Mouse (Mus musculus) monocyte, adult 5-6 weeks (primary cell): ENCODE measurements around the gene Psapl1. TPM values are rescaled to one million over a fixed set of nuclear protein-coding genes. Genes with fewer than 3 reads are reported as not detected.
"Not testable (repeated sequence)": the region's sequence is repeated elsewhere in the genome, so short reads cannot be mapped to it uniquely, and the experiment has no call there.

Experiments used
- ATAC-seq: fragments of 153-309, 156-312 bp; replicated peaks from 2 replicates; pipeline ENCODE4 v1.8.0; 2017; ENCODE audit warnings: mild to moderate bottlenecking; ENCODE audit not compliant: low TSS enrichment, insufficient number of reproducible peaks, severe bottlenecking, poor library complexity, low FRiP score
- total RNA-seq: library from RNA; stranded (forward); fragments of 200-1000, 200-491, 200-594 nt; gene quantifications from 3 replicates; pipeline ENCODE4 v1.2.3, GENCODE M21; 2017

Psapl1 gene
- total RNA-seq, 1 experiment from 2014 or later = not detected

GRCm38 (mm10) chr5:36195436-36195835, 8.4 kb upstream of the Psapl1 start:
- ATAC-seq = no peak

GRCm38 (mm10) chr5:36199519-36199918, 4.3 kb upstream of the Psapl1 start:
- ATAC-seq = no peak

- no peak for ATAC-seq
Observed at GRCm38 (mm10) chr5:36202781-36203180, 1.0 kb upstream of the Psapl1 start.

- no peak for ATAC-seq
Observed at GRCm38 (mm10) chr5:36203421-36203820, 400 bp upstream of the Psapl1 start.

GRCm38 (mm10) chr5:36205397-36205796, 1.6 kb downstream of the Psapl1 start:
- ATAC-seq = no peak

- no peak for ATAC-seq
Observed at GRCm38 (mm10) chr5:36208803-36209202, 5.0 kb downstream of the Psapl1 start.

GRCm38 (mm10) chr5:36213310-36213709, 9.5 kb downstream of the Psapl1 start:
- no peak for ATAC-seq

GRCm38 (mm10) chr5:36220105-36220504, 16.3 kb downstream of the Psapl1 start:
- no peak for ATAC-seq

- ATAC-seq = no peak
Observed at GRCm38 (mm10) chr5:36220626-36221025, 16.8 kb downstream of the Psapl1 start.

GRCm38 (mm10) chr5:36223787-36224186, 20.0 kb downstream of the Psapl1 start:
- no peak for ATAC-seq

- no peak for ATAC-seq
Observed at GRCm38 (mm10) chr5:36225855-36226254, 22.0 kb downstream of the Psapl1 start.

GRCm38 (mm10) chr5:36226296-36226695, 22.5 kb downstream of the Psapl1 start:
- ATAC-seq = no peak

GRCm38 (mm10) chr5:36228405-36229370, 24.9 kb downstream of the Psapl1 start:
- no peak for ATAC-seq

GRCm38 (mm10) chr5:36230301-36230780, 26.5 kb downstream of the Psapl1 start:
- no peak for ATAC-seq

- ATAC-seq = not testable (repeated sequence)
Observed at GRCm38 (mm10) chr5:36237526-36237925, 33.7 kb downstream of the Psapl1 start.

GRCm38 (mm10) chr5:36248022-36248421, 44.2 kb downstream of the Psapl1 start:
- no peak for ATAC-seq

- ATAC-seq = no peak
Observed at GRCm38 (mm10) chr5:36252746-36253504, 49.1 kb downstream of the Psapl1 start.

GRCm38 (mm10) chr5:36254642-36255516, 51.1 kb downstream of the Psapl1 start:
- ATAC-seq = no peak
